Mouse (Mus musculus) liver, postnatal 0 days (tissue): ENCODE data around the gene Sftpa1.

ENCODE experiments used
- CTCF ChIP-seq: sonication (generic); IDR thresholded peaks from 2 replicates; pipeline ENCODE4 v1.5.1; 2016; ENCODE audit warnings: antibody characterized with exemption, low read depth
- EP300 ChIP-seq: IDR thresholded peaks from 2 replicates; pipeline ENCODE4 v1.6.1; 2016; ENCODE audit warnings: antibody characterized with exemption, low read depth, mild to moderate bottlenecking

DNA sequence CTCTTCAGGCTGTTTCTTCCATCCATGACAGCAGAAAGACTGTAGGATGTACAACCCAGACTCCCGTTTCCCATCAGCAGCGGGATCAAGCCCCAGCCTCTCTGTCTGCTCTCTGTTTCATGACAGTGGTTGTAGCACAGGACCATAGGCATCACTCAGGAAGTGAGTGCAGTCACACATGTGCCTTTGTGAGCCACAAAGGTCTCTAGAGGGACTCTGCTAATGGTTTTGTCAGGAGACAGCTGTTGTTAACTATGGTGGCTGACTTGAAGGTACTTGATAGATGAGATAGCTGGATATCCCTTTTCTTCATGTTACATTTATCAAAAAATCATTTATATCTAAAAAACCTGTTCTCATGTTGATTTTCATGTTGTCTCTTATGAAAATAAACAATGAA lies 49.2 kb upstream of the Sftpa1 start:
- TF ChIP-seq CTCF (no peak), EP300 (no peak)
